Mouse (Mus musculus) hindbrain, embryonic 11.5 days (tissue): ENCODE results near the gene Eno3. TPM values are rescaled to one million over a fixed set of nuclear protein-coding genes. Genes with fewer than 3 reads are reported as not detected.

ENCODE experiments used
- ATAC-seq: fragments of 200-750 bp; cut with Nextera tagmentation; 2 replicates; pipeline ENCODE4 v1.8.0; 2017; ENCODE audit warnings: mild to moderate bottlenecking, moderate TSS enrichment, moderate library complexity; ENCODE audit not compliant: low FRiP score
- DNase-seq: peaks from one replicate; pipeline ENCODE4 v3.0.0-alpha.2; 2015; ENCODE audit warnings: low spot score
- H3K27ac ChIP-seq: fragments of 300-500 bp; sonication (generic); 2 replicates; pipeline ENCODE4 v1.5.1; 2014; ENCODE audit warnings: mild to moderate bottlenecking, low read depth, low read length
- H3K27me3 ChIP-seq: fragments of 300-500 bp; sonication (generic); 2 replicates; pipeline ENCODE4 v1.6.1; 2014; ENCODE audit warnings: mild to moderate bottlenecking, low read length, moderate library complexity, mixed read lengths; ENCODE audit not compliant: control insufficient read depth, insufficient read depth
- H3K36me3 ChIP-seq: fragments of 300-500 bp; sonication (generic); 2 replicates; pipeline ENCODE4 v1.6.1; 2014; ENCODE audit warnings: mild to moderate bottlenecking, low read length, moderate library complexity, mixed read lengths; ENCODE audit not compliant: control insufficient read depth, insufficient read depth
- H3K4me1 ChIP-seq: fragments of 300-500 bp; sonication (generic); replicated peaks from 2 replicates; pipeline ENCODE4 v1.6.1; 2014; ENCODE audit warnings: low read length, mixed read lengths; ENCODE audit not compliant: control insufficient read depth, insufficient read depth
- H3K4me2 ChIP-seq: fragments of 300-500 bp; sonication (generic); replicated peaks from 2 replicates; pipeline ENCODE4 v1.6.1; 2014; ENCODE audit warnings: mild to moderate bottlenecking, low read depth, low read length
- H3K4me3 ChIP-seq: fragments of 300-500 bp; sonication (generic); 2 replicates; pipeline ENCODE4 v1.5.1; 2014; ENCODE audit warnings: low read depth, low read length
- H3K9ac ChIP-seq: fragments of 300-500 bp; sonication (generic); 2 replicates; pipeline ENCODE4 v1.6.1; 2014; ENCODE audit warnings: low read depth, low read length
- H3K9me3 ChIP-seq: fragments of 300-500 bp; sonication (generic); 2 replicates; pipeline ENCODE4 v1.6.1; 2016; ENCODE audit warnings: low read length; ENCODE audit not compliant: control insufficient read depth
- WGBS: fragments of 180-500 bp; shearing (Covaris S2); extraction: QIAGEN DNeasy Blood & Tissue Kit; methylation state at CpG from one replicate; pipeline ENCODE4 v1.1.7; 2014; 5-methylcytosine and 5-hydroxymethylcytosine counted together
- polyA plus RNA-seq: library from polyadenylated mRNA; unstranded; fragments of >200 nt; fragmentation: Nextera tagmentation; extraction: Ambion mirVana; gene quantifications from 2 replicates; pipeline ENCODE4 v1.2.1, GENCODE M21; 2014

The Eno3 gene
- polyA plus RNA-seq, 1 experiment from 2014 or later, result 26.2 TPM

GRCm38 (mm10) chr11:70652884-70653344, 4.1 kb upstream of the Eno3 start:
- peak overlapping the region; percentile 99 for H3K4me3 ChIP-seq
- ATAC-seq, result no peak
- no peak overlapping the region for H3K27ac ChIP-seq
- no peak for DNase-seq
- H3K27me3 ChIP-seq, result no peaks in the 10 kb centered on the region
- no peaks in the 10 kb centered on the region for H3K9me3 ChIP-seq
- peak overlapping the region; percentile 84 for H3K4me2 ChIP-seq
- peaks cover 17% of the 10 kb centered on the region for H3K4me1 ChIP-seq
- peak overlapping the region; percentile 97 for H3K9ac ChIP-seq
- 0 out of 2 replicates have a peak, but pooled peaks cover 7% of the 10 kb centered on the region for H3K36me3 ChIP-seq
- WGBS, result 63% methylated on average over 6 of the region's 6 CpGs

- Histone ChIP-seq H3K27ac (peak overlapping the region; percentile 96), H3K4me2 (peak overlapping the region; percentile 84), H3K9me3 (no peaks in the 10 kb centered on the region), H3K9ac (peak overlapping the region; percentile 97), H3K36me3 (0 out of 2 replicates have a peak, but pooled peaks cover 7% of the 10 kb centered on the region), H3K4me3 (peak overlapping the region; percentile 99), H3K27me3 (no peaks in the 10 kb centered on the region), H3K4me1 (peaks cover 13% of the 10 kb centered on the region; the same call in 1 of the 2 replicates)
- peak; percentile 82 for DNase-seq
- under 1% methylated on average over 57 of the region's 63 CpGs for WGBS
- peak; percentile 65 for ATAC-seq
Measured at GRCm38 (mm10) chr11:70653345-70654197, 3.4 kb upstream of the Eno3 start.

GRCm38 (mm10) chr11:70654198-70654922, 2.6 kb upstream of the Eno3 start, which contains the start of gene Pfn1:
Pfn1 (minus strand) TSS chr11:70654644.
- H3K4me1 ChIP-seq, result 0 out of 2 replicates have a peak, but pooled peaks cover 12% of the 10 kb centered on the region
- H3K9me3 ChIP-seq, result no peaks in the 10 kb centered on the region
- peak within 1 kb of the TSS; percentile 96 for H3K27ac ChIP-seq
- H3K4me2 ChIP-seq, result peak within 1 kb of the TSS; percentile 84
- peak within 1 kb of the TSS; percentile 99 for H3K4me3 ChIP-seq
- H3K27me3 ChIP-seq, result no peaks in the 10 kb centered on the region
- 0 out of 2 replicates have a peak, but pooled peaks cover 5% of the 10 kb centered on the region for H3K36me3 ChIP-seq
- H3K9ac ChIP-seq, result peak within 1 kb of the TSS; percentile 97
- WGBS, result under 1% methylated on average over 54 of the region's 61 CpGs
- ATAC-seq (peak; percentile 46), DNase-seq (peak; percentile 82)

GRCm38 (mm10) chr11:70654923-70655570, 2.0 kb upstream of the Eno3 start:
- ATAC-seq (peak; percentile 50), DNase-seq (peak; percentile 88)
- H3K27me3 ChIP-seq, result no peaks in the 10 kb centered on the region
- peak overlapping the region; percentile 84 for H3K4me2 ChIP-seq
- H3K4me1 ChIP-seq, result 0 out of 2 replicates have a peak, but pooled peaks cover 12% of the 10 kb centered on the region
- H3K36me3 ChIP-seq, result 0 out of 2 replicates have a peak, but pooled peaks cover 4% of the 10 kb centered on the region
- H3K27ac ChIP-seq, result peak overlapping the region; percentile 96
- WGBS, result under 1% methylated on average over 45 of the region's 48 CpGs
- peak overlapping the region; percentile 97 for H3K9ac ChIP-seq
- H3K4me3 ChIP-seq, result peak overlapping the region; percentile 99
- H3K9me3 ChIP-seq, result no peaks in the 10 kb centered on the region

- Histone ChIP-seq H3K4me1 (0 out of 2 replicates have a peak, but pooled peaks cover 12% of the 10 kb centered on the region), H3K4me3 (peak overlapping the region; percentile 99), H3K4me2 (peak overlapping the region; percentile 84), H3K9ac (peak overlapping the region; percentile 97), H3K27me3 (no peaks in the 10 kb centered on the region), H3K9me3 (no peaks in the 10 kb centered on the region), H3K36me3 (no peaks in the 10 kb centered on the region; the same call in 1 of the 2 replicates), H3K27ac (peak overlapping the region; percentile 96)
- ATAC-seq (peak; percentile 52), DNase-seq (peak; percentile 74)
- under 1% methylated on average over 59 of the region's 61 CpGs for WGBS
Measured at GRCm38 (mm10) chr11:70655571-70656455, 1.2 kb upstream of the Eno3 start.

- no peaks in the 10 kb centered on the region for H3K27me3 ChIP-seq
- no peak for ATAC-seq
- peak overlapping the region; percentile 96; the same call in 1 of the 2 replicates for H3K27ac ChIP-seq
- H3K9me3 ChIP-seq, result no peaks in the 10 kb centered on the region
- 3% methylated on average over 16 of the region's 16 CpGs for WGBS
- H3K4me3 ChIP-seq, result peak overlapping the region; percentile 99; the same call in 1 of the 2 replicates
- 0 out of 2 replicates have a peak, but pooled peaks cover 12% of the 10 kb centered on the region for H3K4me1 ChIP-seq
- peak overlapping the region; percentile 84 for H3K4me2 ChIP-seq
- H3K36me3 ChIP-seq, result no peaks in the 10 kb centered on the region; the same call in 1 of the 2 replicates
- peak; percentile 58 for DNase-seq
- H3K9ac ChIP-seq, result peak overlapping the region; percentile 97
Measured at GRCm38 (mm10) chr11:70656456-70656927, 510 bp upstream of the Eno3 start.

GRCm38 (mm10) chr11:70657573-70657972, 571 bp downstream of the Eno3 start:
- H3K4me3 ChIP-seq, result no peak overlapping the region
- H3K27ac ChIP-seq, result no peak overlapping the region
- no peak overlapping the region for H3K9ac ChIP-seq
- H3K36me3 ChIP-seq, result no peaks in the 10 kb centered on the region; the same call in 1 of the 2 replicates
- no peaks in the 10 kb centered on the region for H3K9me3 ChIP-seq
- DNase-seq (no peak), ATAC-seq (no peak)
- H3K4me1 ChIP-seq, result 0 out of 2 replicates have a peak, but pooled peaks cover 7% of the 10 kb centered on the region
- H3K27me3 ChIP-seq, result no peaks in the 10 kb centered on the region
- no peak overlapping the region for H3K4me2 ChIP-seq
- WGBS, result 55% methylated on average over 6 of the region's 6 CpGs
